Mouse (Mus musculus) right cerebral cortex, postnatal 25 days (tissue): ENCODE measurements around the gene Ap5z1.

Experiments used
- DNase-seq: peaks from one replicate; pipeline ENCODE4 v3.0.0; 2022

The Ap5z1 gene

GRCm38 (mm10) chr5:142440451-142441147, 23.1 kb upstream of the Ap5z1 start:
- DNase-seq = peak; percentile 61

- DNase-seq = no peak
Measured at GRCm38 (mm10) chr5:142441332-142442044, 22.3 kb upstream of the Ap5z1 start.

GRCm38 (mm10) chr5:142442045-142442440, 21.7 kb upstream of the Ap5z1 start:
- DNase-seq = no peak

GRCm38 (mm10) chr5:142443514-142443913, 20.2 kb upstream of the Ap5z1 start:
- DNase-seq = no peak

- DNase-seq = no peak
Measured at GRCm38 (mm10) chr5:142443994-142444393, 19.8 kb upstream of the Ap5z1 start.

DNA sequence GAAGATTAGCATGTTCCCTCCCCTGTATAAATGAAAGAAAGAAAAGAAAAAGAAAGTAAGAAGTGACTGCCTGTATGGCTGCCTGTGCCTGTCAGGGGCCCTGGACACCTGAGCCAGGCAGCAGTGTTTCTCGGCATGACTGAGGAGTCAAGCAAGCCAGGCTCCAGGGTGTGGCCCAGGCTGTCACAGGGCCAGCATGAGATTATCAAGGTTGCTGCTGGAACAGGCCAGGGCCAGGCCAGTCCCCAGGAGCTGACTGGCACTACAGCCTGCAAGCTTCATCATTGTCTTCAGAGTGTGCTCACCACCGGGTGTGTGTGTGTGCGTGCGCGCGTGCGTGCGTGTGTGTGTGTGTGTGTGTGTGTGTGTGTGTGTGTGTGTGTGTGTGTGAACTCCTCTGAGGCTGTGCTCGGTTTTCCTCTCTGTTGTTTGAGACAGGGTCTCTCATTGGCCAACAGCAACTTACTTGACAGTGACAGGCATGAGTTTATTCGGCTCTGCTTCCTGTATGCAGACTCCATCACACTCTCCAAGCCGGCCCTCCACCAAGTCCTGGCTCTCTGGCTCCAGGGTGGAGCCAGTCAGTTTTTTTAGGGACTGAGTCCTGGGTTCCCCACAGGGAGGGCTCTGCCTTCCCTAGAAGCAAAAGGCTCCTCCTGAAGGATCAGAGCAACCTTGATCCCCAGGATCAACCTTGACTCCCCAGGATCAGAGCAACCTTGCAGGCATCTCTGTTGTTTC, 18.8 kb upstream of the Ap5z1 start:
- DNase-seq = no peak

DNA sequence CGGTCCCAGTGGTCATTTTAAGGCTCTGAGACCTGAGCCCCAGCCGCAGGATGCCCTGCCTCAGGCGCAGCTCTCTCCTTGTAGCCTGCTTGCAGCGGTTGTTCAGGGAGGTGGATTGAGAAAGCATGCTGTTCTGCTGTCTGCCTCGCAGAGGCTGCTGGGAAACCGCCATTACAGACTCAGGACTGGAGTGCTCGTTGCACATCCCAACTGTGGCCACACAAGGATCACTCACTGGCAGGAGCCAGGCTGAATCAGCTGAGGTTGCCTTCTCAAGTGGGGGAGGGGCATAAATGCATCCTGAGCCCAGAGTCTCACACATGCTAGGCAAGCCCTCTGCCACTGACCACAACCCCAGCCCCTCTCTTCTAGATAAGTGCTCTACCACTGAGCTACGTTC, 18.0 kb upstream of the Ap5z1 start:
- no peak for DNase-seq

GRCm38 (mm10) chr5:142448076-142448475, 15.7 kb upstream of the Ap5z1 start:
- peak; percentile 85 for DNase-seq

DNA sequence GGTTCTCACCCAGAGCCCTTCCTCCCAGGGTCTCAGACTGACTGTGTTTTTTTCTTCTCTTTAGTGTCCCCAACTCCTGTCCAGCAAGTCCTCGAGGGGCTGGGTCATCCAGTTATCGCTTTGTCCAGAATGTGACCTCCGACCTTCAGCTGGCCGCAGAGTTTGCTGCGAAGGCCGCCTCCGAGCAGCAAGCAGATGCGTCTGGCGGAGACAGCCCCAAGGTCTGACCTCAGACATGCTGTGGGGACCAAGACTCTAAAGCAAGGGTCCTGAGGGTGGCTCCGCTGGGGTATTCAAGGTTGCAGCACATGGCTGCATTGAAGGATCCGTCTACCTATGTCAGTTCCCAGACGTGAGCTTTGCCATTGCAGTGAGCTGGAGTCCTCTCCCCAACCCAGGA, 15.1 kb upstream of the Ap5z1 start:
- no peak for DNase-seq

DNA sequence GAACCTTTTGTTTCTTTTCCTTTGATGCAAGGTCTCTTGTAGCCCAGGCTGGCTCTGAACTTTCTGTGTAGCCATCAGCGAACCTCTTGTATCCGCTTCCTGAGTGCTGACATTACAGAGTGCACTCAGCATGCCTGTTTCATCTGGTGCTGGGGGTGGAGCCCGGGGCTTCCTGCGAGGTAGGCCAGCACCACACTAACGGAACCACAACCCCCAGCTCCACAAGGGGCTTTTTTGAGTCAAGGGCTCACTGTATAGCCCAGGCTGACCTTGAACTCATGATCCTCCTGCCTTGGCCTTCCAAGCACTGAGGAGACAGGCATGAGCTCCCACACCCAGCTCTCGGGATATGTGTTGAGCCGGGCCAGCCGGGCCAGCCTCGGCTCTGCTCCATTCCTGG, 12.9 kb upstream of the Ap5z1 start:
- DNase-seq = no peak

GRCm38 (mm10) chr5:142451759-142452158, 12.0 kb upstream of the Ap5z1 start:
- no peak for DNase-seq

GRCm38 (mm10) chr5:142453742-142454141, 10.0 kb upstream of the Ap5z1 start:
- DNase-seq = no peak

DNA sequence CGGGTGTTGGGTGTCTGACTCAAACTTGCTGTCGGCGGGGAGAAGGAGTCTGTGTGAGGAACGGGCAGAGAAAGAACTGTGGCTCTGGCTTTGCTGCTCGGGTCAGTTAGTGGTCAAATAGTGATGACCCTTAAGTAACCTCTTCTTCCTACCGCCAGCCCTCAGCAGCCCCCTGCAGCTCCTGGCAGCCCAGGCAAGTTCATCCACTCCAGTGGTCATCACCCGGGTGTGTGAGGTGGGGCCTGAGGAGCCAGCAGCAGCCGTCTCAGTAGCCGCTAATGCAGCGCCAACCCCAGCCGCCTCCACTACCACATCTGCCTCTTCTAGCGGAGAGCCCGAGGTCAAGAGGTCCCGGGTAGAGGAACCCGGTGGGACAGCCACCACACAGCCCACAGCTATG, 7.4 kb upstream of the Ap5z1 start:
- DNase-seq = no peak

DNA sequence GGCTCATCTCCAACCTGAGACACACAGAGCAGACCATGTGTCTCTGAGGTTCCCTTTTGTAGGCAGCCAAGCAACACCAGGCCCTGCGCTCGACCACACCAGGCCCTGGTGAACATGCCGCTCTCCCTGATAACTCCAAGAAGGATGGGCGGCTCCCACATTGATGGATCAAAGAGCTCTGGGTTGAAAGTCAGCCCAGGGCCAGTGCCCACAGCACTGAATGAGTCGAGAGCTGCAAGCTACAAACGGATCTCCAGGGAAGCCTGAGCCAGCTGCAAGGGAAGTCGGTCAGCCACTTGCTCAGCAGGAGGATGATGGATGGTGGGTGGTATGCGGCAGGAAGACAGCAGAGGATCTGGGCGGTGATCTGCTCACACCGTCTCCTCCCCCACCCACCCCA, 6.4 kb upstream of the Ap5z1 start:
- peak; percentile 43 for DNase-seq

- no peak for DNase-seq
Measured at GRCm38 (mm10) chr5:142458791-142459557, 4.8 kb upstream of the Ap5z1 start.

GRCm38 (mm10) chr5:142459834-142460233, 3.9 kb upstream of the Ap5z1 start:
- DNase-seq = no peak

DNA sequence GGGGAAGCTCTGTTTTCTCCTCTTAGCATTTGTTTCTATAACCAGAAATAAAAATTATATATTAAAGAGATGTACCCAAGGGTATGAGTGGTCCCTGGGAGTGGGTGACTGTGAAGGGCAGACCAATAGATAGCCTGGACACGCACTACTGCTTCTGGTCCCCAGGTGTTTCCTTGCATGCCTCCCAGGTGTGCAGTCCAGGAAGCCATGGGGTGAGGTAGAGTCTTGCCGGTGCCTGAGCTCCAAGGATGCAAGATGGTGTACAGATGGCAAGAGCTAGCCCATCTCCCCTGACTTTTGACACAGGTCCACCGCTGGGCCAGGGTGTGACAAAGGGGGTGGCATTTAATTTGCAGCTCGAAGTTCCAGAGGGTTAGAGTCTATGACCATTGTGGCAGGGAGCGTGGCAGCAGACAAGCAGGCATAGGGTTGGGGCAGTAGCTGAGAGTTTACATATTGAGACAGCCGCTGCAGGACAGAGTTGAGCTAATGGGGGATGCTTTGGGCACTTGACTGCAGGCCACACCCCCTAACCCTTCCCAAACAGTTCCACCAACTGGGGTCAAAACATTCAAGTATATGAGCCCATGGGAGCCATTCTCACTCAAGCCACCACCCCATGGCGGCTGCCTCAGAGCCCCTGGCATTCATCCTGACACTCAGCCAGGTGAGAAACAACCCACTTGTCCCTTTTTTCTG, 1.7 kb upstream of the Ap5z1 start:
- DNase-seq = no peak

- no peak for DNase-seq
Measured at GRCm38 (mm10) chr5:142462641-142462948, 1.1 kb upstream of the Ap5z1 start.

DNA sequence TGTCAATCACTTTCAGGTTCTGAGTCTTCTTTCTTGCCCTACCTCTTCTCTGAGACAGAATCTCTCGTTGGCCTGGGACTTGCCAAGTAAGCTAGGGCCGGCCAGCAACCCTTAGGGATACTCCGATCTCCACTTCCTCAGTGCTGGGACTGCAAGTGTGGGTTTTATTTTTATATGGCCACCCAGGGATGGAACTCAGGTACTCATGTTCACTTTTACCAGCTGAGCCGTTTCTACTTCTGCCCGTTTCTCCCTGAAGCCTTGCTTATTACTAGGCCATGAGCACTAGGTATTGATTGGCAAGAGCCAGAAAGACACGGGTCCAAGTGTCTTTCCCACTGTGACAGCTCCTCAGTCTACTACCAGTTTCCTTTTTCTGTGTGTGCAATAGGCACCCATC, 733 bp upstream of the Ap5z1 start:
- DNase-seq = no peak

GRCm38 (mm10) chr5:142468375-142468774, 4.6 kb downstream of the Ap5z1 start:
- no peak for DNase-seq

DNA sequence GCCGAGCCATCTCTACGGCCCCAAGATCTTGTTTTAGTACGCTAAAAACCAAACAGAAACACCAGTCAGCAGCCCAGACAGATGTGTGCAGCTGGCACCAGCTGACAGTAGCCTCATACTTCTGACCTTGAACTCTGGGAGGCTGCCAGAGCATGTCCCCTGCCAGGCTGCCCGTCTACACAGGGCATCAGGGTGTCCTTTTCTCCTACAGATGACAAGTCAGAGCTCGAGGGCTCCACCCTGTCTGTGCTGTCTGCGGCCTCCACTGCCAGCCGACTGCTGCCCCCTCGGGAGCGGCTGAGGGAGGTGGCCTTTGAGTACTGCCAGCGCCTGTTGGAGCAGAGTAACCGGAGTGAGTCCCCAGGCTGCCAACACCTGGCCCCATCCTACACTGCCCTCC, 6.1 kb downstream of the Ap5z1 start:
- DNase-seq = no peak

GRCm38 (mm10) chr5:142473696-142474095, 10.0 kb downstream of the Ap5z1 start:
- peak; percentile 62 for DNase-seq

- DNase-seq = no peak
Measured at GRCm38 (mm10) chr5:142475669-142476068, 11.9 kb downstream of the Ap5z1 start.
